Mouse (Mus musculus): Measurements from ENCODE around the gene Psd.

- TF ChIP-seq CTCF (IDR thresholded peaks at IDR 0.05) = no peak
- TF ChIP-seq POLR2A (IDR thresholded peaks at IDR 0.05; ENCODE audit: insufficient read depth, low read depth, low read length) = no peak
- TF ChIP-seq EP300 (IDR thresholded peaks at IDR 0.05; ENCODE audit: insufficient read depth, low read depth, low read length) = no peak
These were observed 8.9 kb downstream of the Psd start for GRCm38 (mm10) chr19:46318031-46318471.

Data from heart, adult 2 months (tissue).